Mouse (Mus musculus): ENCODE measurements around the gene Tiam1. TPM values are rescaled to one million over a fixed set of nuclear protein-coding genes. Genes with fewer than 3 reads are reported as not detected.

The Tiam1 gene
- polyA plus RNA-seq, 1 experiment, result 1.8 TPM

GRCm38 (mm10) chr16:89885661-89886060 lies 257.9 kb downstream of the Tiam1 start:
- Histone ChIP-seq H3K36me3 (ENCODE audit: control insufficient read depth, insufficient read depth, low read length) (no peaks in the 10 kb centered on the region; the same call in none of the 2 replicates), H3K4me3 (ENCODE audit: low read depth, low read length) (no peak overlapping the region), H3K27me3 (ENCODE audit: control insufficient read depth, insufficient read depth, low read length) (no peaks in the 10 kb centered on the region), H3K27ac (ENCODE audit: insufficient read depth, low read depth, low read length) (no peak overlapping the region), H3K4me1 (ENCODE audit: control insufficient read depth, insufficient read depth, insufficient read length, low read length) (no peaks in the 10 kb centered on the region)
- no peak for TF ChIP-seq CTCF (IDR thresholded peaks at IDR 0.05; ENCODE audit: extremely low read depth, insufficient read length, insufficient replicate concordance, low read depth, low read length)
- no peak for TF ChIP-seq POLR2A (IDR thresholded peaks at IDR 0.05; ENCODE audit: low read depth, low read length)
- 91% methylated on average over 9 of the region's 9 CpGs for WGBS

GRCm38 (mm10) chr16:89883897-89884296 lies 259.7 kb downstream of the Tiam1 start:
- Histone ChIP-seq H3K27me3 (ENCODE audit: control insufficient read depth, insufficient read depth, low read length) (no peaks in the 10 kb centered on the region), H3K4me1 (ENCODE audit: control insufficient read depth, insufficient read depth, insufficient read length, low read length) (no peaks in the 10 kb centered on the region), H3K4me3 (ENCODE audit: low read depth, low read length) (no peak overlapping the region), H3K27ac (ENCODE audit: insufficient read depth, low read depth, low read length) (no peak overlapping the region), H3K36me3 (ENCODE audit: control insufficient read depth, insufficient read depth, low read length) (no peaks in the 10 kb centered on the region; the same call in none of the 2 replicates)
- 87% methylated on average over 4 of the region's 4 CpGs for WGBS
- TF ChIP-seq CTCF (IDR thresholded peaks at IDR 0.05; ENCODE audit: extremely low read depth, insufficient read length, insufficient replicate concordance, low read depth, low read length) (no peak), POLR2A (IDR thresholded peaks at IDR 0.05; ENCODE audit: low read depth, low read length) (no peak)

GRCm38 (mm10) chr16:89882477-89883234 lies 260.9 kb downstream of the Tiam1 start:
- no peak overlapping the region for H3K4me3 ChIP-seq (ENCODE audit: low read depth, low read length)
- H3K27ac ChIP-seq (ENCODE audit: insufficient read depth, low read depth, low read length), result no peak overlapping the region
- no peaks in the 10 kb centered on the region for H3K27me3 ChIP-seq (ENCODE audit: control insufficient read depth, insufficient read depth, low read length)
- no peaks in the 10 kb centered on the region for H3K4me1 ChIP-seq (ENCODE audit: control insufficient read depth, insufficient read depth, insufficient read length, low read length)
- 82% methylated on average over 14 of the region's 14 CpGs for WGBS
- TF ChIP-seq POLR2A (IDR thresholded peaks at IDR 0.05; ENCODE audit: low read depth, low read length) (no peak), CTCF (IDR thresholded peaks at IDR 0.05; ENCODE audit: extremely low read depth, insufficient read length, insufficient replicate concordance, low read depth, low read length) (no peak)
- no peaks in the 10 kb centered on the region; the same call in none of the 2 replicates for H3K36me3 ChIP-seq (ENCODE audit: control insufficient read depth, insufficient read depth, low read length)

GRCm38 (mm10) chr16:89877206-89877605 lies 266.4 kb downstream of the Tiam1 start:
- H3K36me3 ChIP-seq (ENCODE audit: control insufficient read depth, insufficient read depth, low read length), result peaks cover 2% of the 10 kb centered on the region
- H3K27me3 ChIP-seq (ENCODE audit: control insufficient read depth, insufficient read depth, low read length), result no peaks in the 10 kb centered on the region
- H3K4me3 ChIP-seq (ENCODE audit: low read depth, low read length), result no peak overlapping the region
- H3K4me1 ChIP-seq (ENCODE audit: control insufficient read depth, insufficient read depth, insufficient read length, low read length), result no peaks in the 10 kb centered on the region
- WGBS, result 95% methylated on average over 10 of the region's 10 CpGs
- TF ChIP-seq POLR2A (IDR thresholded peaks at IDR 0.05; ENCODE audit: low read depth, low read length) (no peak), CTCF (IDR thresholded peaks at IDR 0.05; ENCODE audit: extremely low read depth, insufficient read length, insufficient replicate concordance, low read depth, low read length) (no peak)
- H3K27ac ChIP-seq (ENCODE audit: insufficient read depth, low read depth, low read length), result no peak overlapping the region

GRCm38 (mm10) chr16:89876079-89876478 lies 267.5 kb downstream of the Tiam1 start:
- no peaks in the 10 kb centered on the region for H3K27me3 ChIP-seq (ENCODE audit: control insufficient read depth, insufficient read depth, low read length)
- H3K4me1 ChIP-seq (ENCODE audit: control insufficient read depth, insufficient read depth, insufficient read length, low read length), result no peaks in the 10 kb centered on the region
- TF ChIP-seq CTCF (IDR thresholded peaks at IDR 0.05; ENCODE audit: extremely low read depth, insufficient read length, insufficient replicate concordance, low read depth, low read length), result no peak
- TF ChIP-seq POLR2A (IDR thresholded peaks at IDR 0.05; ENCODE audit: low read depth, low read length), result no peak
- no peak overlapping the region for H3K27ac ChIP-seq (ENCODE audit: insufficient read depth, low read depth, low read length)
- 85% methylated on average over 3 of the region's 3 CpGs for WGBS
- peaks cover 2% of the 10 kb centered on the region for H3K36me3 ChIP-seq (ENCODE audit: control insufficient read depth, insufficient read depth, low read length)
- no peak overlapping the region for H3K4me3 ChIP-seq (ENCODE audit: low read depth, low read length)

- no peak overlapping the region for H3K27ac ChIP-seq (ENCODE audit: insufficient read depth, low read depth, low read length)
- 77% methylated on average over 15 of the region's 15 CpGs for WGBS
- no peak overlapping the region for H3K4me3 ChIP-seq (ENCODE audit: low read depth, low read length)
- no peaks in the 10 kb centered on the region for H3K27me3 ChIP-seq (ENCODE audit: control insufficient read depth, insufficient read depth, low read length)
- TF ChIP-seq CTCF (IDR thresholded peaks at IDR 0.05; ENCODE audit: extremely low read depth, insufficient read length, insufficient replicate concordance, low read depth, low read length), result no peak
- TF ChIP-seq POLR2A (IDR thresholded peaks at IDR 0.05; ENCODE audit: low read depth, low read length), result no peak
- peaks cover 2% of the 10 kb centered on the region for H3K36me3 ChIP-seq (ENCODE audit: control insufficient read depth, insufficient read depth, low read length)
- H3K4me1 ChIP-seq (ENCODE audit: control insufficient read depth, insufficient read depth, insufficient read length, low read length), result no peaks in the 10 kb centered on the region
Observed at GRCm38 (mm10) chr16:89874012-89874704, 269.4 kb downstream of the Tiam1 start.

Data from small intestine, adult 2 months (tissue).